Mouse (Mus musculus): ENCODE measurements at regions not wholly inside any gene's neighbourhood (a gene's known extent, or its start where the extent isn't known, plus 50 kb on each side); places are given as distances from the start of the nearest gene placed in this dataset.
"Not testable (repeated sequence)": the region's sequence is repeated elsewhere in the genome, so short reads cannot be mapped to it uniquely, and the experiment has no call there.

DNA sequence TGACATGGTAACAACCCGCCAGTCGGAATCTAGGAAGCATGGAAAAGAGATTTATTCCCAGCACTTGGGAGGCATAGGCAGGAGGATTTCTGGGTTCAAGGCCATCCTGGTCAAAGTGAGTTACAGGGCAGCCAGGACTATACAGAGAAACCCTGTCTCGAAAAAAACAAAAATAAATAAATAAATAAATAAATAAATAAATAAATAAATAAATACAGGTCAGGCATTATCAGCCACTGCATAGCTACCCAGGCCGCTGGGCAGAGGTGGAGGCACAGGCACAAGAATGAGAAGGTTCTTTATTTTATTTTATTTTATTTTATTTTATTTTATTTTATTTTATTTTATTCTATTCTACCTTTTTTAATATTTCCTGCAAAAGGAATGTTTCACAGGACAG lies 2040.7 kb downstream of the Hace1 start:
- Histone ChIP-seq H3K36me3 (ENCODE audit: poor library complexity, severe bottlenecking) (no peaks in the 10 kb centered on the region), H3K4me2 (no peak overlapping the region), H3K9ac (no peak overlapping the region), H3K9me3 (replicated peaks) (no peaks in the 10 kb centered on the region), H3K4me3 (no peak overlapping the region), H3K4me1 (no peaks in the 10 kb centered on the region), H3K27ac (no peak overlapping the region), H3K27me3 (no peaks in the 10 kb centered on the region)
- 92% methylated on average over 4 of the region's 4 CpGs for WGBS
- 0 out of 2 replicates have a peak, but pooled peaks have one; percentile 51 for ATAC-seq

GRCm38 (mm10) chr10:47631366-47631765 lies 2053.7 kb downstream of the Hace1 start:
- H3K4me2 ChIP-seq; H3K9ac ChIP-seq; H3K27ac ChIP-seq; ATAC-seq; H3K27me3 ChIP-seq; H3K9me3 ChIP-seq (replicated peaks); H3K36me3 ChIP-seq (ENCODE audit: poor library complexity, severe bottlenecking); H3K4me1 ChIP-seq; H3K4me3 ChIP-seq: not testable (repeated sequence)
- WGBS = 51% methylated on average over 1 of the region's 1 CpGs

DNA sequence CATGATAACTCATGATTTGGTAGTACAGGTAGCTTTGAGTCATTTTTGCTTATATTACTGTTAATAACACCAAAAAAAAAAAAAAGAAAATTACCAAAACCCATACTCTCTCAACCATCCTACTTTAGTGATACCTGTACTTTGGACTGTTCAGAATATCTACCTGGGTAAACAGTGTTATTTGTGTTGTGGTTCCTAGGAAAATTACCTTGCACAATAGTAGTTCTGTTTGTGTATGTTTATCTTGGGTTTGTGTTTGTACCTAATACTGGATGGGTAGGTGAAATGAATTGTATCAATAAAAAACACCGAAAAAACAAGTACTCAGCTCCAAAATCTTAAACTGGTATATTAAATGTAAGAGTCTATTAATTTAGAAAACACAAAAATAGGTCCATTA lies 2074.7 kb downstream of the Hace1 start:
- WGBS = 72% methylated on average over 1 of the region's 1 CpGs
- ATAC-seq = no peak
- H3K4me1 ChIP-seq = no peaks in the 10 kb centered on the region

DNA sequence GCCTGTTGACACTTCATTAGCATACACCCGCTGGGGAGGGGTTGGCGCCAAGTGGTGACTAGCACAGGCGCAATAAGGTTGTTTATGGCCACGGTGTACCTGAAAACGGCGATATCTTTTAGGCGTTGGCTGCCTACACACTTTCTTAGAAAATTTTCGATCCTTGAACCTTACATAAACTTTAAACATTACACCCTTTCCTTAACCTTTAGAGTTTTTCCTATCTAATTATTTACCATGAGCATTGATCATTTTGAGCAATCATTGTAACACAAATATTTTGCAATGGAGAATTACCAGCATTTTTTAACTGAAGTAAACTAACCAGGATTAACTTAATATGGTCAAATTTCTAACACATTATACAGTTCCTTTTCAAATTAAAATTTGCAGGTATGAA lies 2076.6 kb downstream of the Hace1 start:
- 92% methylated on average over 8 of the region's 8 CpGs for WGBS
- ATAC-seq = no peak
- H3K27ac ChIP-seq = no peak overlapping the region

More for the DNA sequence above, 2074.7 kb downstream of the Hace1 start:
- Histone ChIP-seq H3K4me2 (no peak overlapping the region), H3K9me3 (replicated peaks) (no peaks in the 10 kb centered on the region), H3K4me3 (no peak overlapping the region), H3K36me3 (ENCODE audit: poor library complexity, severe bottlenecking) (no peaks in the 10 kb centered on the region), H3K9ac (no peak overlapping the region), H3K27ac (no peak overlapping the region), H3K27me3 (no peaks in the 10 kb centered on the region)

More for the DNA sequence above, 2076.6 kb downstream of the Hace1 start:
- no peaks in the 10 kb centered on the region for H3K36me3 ChIP-seq (ENCODE audit: poor library complexity, severe bottlenecking)
- no peak overlapping the region for H3K9ac ChIP-seq
- no peak overlapping the region for H3K4me3 ChIP-seq
- no peak overlapping the region for H3K4me2 ChIP-seq
- no peaks in the 10 kb centered on the region for H3K9me3 ChIP-seq (replicated peaks)
- H3K4me1 ChIP-seq = no peaks in the 10 kb centered on the region
- no peaks in the 10 kb centered on the region for H3K27me3 ChIP-seq

All from forebrain, embryonic 13.5 days (tissue).